Mouse (Mus musculus): ENCODE results near the gene Cfap43.

DNA sequence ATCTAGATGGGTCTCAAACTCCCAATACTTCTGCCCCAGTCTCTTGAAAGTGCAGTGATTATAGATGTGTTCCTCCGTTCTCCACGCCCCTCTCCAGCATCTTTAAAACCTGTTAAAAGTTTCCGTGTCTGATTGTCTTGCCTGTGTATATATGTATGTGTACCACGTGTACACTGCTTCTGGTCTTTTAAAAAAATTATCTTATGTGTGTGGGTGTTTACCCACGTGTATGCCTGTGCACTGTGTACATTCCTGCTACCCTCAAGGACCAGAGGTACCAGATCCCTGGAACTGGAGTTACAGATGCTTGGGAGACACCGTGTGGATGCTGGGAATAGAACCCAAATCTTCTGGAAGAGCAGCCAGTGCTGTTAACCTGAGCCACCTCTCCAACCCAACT is 16.4 kb upstream of the Cfap43 start:
- TF ChIP-seq POLR2A (IDR thresholded peaks at IDR 0.05; ENCODE audit: insufficient read length, low read depth) (no peak), CEBPB (IDR thresholded peaks at IDR 0.05; ENCODE audit: insufficient read depth, poor library complexity, severe bottlenecking) (no peak), SRF (IDR thresholded peaks at IDR 0.05; ENCODE audit: control insufficient read depth, insufficient read length, low read depth) (no peak), MYOD1 (IDR thresholded peaks at IDR 0.05; ENCODE audit: control insufficient read depth in 1 of 3, insufficient read length in 2 of 3, low read depth in 2 of 3) (no peak), MYOG (IDR thresholded peaks at IDR 0.05; ENCODE audit: control insufficient read depth in 1 of 3, insufficient read depth in 1 of 3, insufficient read length in 2 of 3, low read depth in 2 of 3) (no peak)
